Mouse (Mus musculus) midbrain, embryonic 12.5 days (tissue): ENCODE measurements at regions not wholly inside any gene's neighbourhood (a gene's known extent, or its start where the extent isn't known, plus 50 kb on each side); places are given as distances from the start of the nearest gene placed in this dataset.
A peak's percentile ranks its signal among the peaks of the same experiment; 100 is the strongest.

Source experiments
- ATAC-seq: fragments of 200-750 bp; cut with Nextera tagmentation; 2 replicates; pipeline ENCODE4 v1.8.0; 2017; ENCODE audit warnings: low read depth, moderate TSS enrichment, moderate library complexity; ENCODE audit not compliant: low FRiP score
- H3K27ac ChIP-seq: fragments of 300-500 bp; sonication (generic); replicated peaks from 2 replicates; pipeline ENCODE4 v1.5.1; 2016; ENCODE audit warnings: mild to moderate bottlenecking
- H3K27me3 ChIP-seq: fragments of 300-500 bp; sonication (generic); 2 replicates; pipeline ENCODE4 v1.6.1; 2016; ENCODE audit warnings: mild to moderate bottlenecking
- H3K36me3 ChIP-seq: fragments of 300-500 bp; sonication (generic); 2 replicates; pipeline ENCODE4 v1.6.1; 2016
- H3K4me1 ChIP-seq: fragments of 300-500 bp; sonication (generic); 2 replicates; pipeline ENCODE4 v1.6.1; 2016
- H3K4me2 ChIP-seq: fragments of 300-500 bp; sonication (generic); replicated peaks from 2 replicates; pipeline ENCODE4 v1.6.1; 2016; ENCODE audit warnings: mild to moderate bottlenecking, moderate library complexity
- H3K4me3 ChIP-seq: fragments of 300-500 bp; sonication (generic); 2 replicates; pipeline ENCODE4 v1.5.1; 2016; ENCODE audit warnings: mild to moderate bottlenecking
- H3K9ac ChIP-seq: fragments of 300-500 bp; sonication (generic); replicated peaks from 2 replicates; pipeline ENCODE4 v1.6.1; 2016; ENCODE audit warnings: mild to moderate bottlenecking, moderate library complexity
- H3K9me3 ChIP-seq: fragments of 300-500 bp; sonication (generic); 2 replicates; pipeline ENCODE4 v1.6.1; 2016; ENCODE audit warnings: mild to moderate bottlenecking
- whole genome bisulfite sequencing: fragments of 180-500 bp; shearing (Covaris S2); methylation state at CpG from one replicate; pipeline ENCODE4 v1.1.7; 2016; 5-methylcytosine and 5-hydroxymethylcytosine counted together

DNA sequence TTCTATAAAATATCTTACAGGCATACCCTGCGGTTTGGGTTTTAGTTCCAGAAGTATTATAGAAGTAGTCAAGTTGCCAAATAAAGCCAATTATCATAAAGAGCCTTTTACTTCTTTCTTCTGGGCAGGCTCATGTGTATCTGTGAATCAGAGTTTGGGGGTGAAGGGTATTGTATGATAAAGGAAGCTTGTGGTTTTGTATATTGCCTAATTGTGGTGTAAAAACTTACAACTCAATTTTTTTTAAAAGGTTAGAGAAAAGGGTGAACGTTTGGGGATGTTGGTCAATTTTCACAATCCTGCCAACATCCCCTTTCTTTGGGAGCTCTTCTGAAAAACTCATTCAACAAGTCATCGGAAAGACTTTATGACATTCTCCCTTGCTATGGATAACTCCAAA, 219.0 kb upstream of the Gpr149 start:
- no peaks in the 10 kb centered on the region for H3K36me3 ChIP-seq
- no peak overlapping the region for H3K9ac ChIP-seq
- H3K4me1 ChIP-seq, result no peaks in the 10 kb centered on the region
- no peak overlapping the region for H3K4me3 ChIP-seq
- no peak overlapping the region for H3K4me2 ChIP-seq
- no peak overlapping the region for H3K27ac ChIP-seq
- H3K27me3 ChIP-seq, result no peaks in the 10 kb centered on the region
- 87% methylated on average over 3 of the region's 3 CpGs for WGBS
- ATAC-seq, result no peak
- H3K9me3 ChIP-seq, result no peaks in the 10 kb centered on the region

DNA sequence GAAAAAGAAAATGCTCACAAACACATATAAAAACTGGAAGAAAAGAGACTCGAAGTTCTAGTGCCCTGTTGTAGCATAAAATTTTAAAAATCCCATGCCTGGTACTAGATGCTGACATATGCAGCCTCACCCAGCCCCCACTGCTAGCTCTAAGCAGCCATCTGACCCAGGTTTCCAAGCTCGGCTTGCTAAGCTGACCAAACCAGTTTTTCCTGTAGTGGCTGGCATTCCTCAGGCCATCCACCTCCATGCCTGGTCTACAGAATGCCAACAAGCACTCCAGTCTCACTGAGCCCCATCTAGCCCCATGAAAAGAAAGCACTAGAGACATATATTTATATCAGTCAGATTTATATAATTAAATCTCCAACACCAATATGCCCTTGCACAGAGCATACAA, 196.1 kb upstream of the Gpr149 start:
- 59% methylated on average over 2 of the region's 2 CpGs for whole genome bisulfite sequencing
- no peaks in the 10 kb centered on the region for H3K9me3 ChIP-seq

DNA sequence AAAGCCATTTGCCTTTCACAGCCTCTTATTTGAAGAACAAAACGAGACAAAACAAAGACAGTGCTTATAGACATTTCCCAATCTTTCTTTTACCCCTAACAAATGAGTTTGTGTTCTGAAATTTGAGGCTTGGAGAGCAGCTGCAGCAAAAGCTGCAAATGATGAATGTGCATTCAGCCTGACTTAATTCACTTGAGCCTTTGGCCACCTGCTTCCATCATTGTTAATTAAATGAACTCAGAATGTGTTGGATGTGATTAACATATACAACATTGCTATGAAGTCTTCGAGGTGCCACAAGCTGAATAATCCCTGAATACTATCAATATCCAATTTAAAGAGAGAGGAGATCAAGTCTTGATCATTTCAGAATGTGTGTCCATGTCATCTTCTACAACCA, 181.3 kb upstream of the Gpr149 start:
- ATAC-seq, result peak; percentile 79
- Histone ChIP-seq H3K36me3 (no peaks in the 10 kb centered on the region), H3K9me3 (0 out of 2 replicates have a peak, but pooled peaks cover 5% of the 10 kb centered on the region), H3K9ac (no peak overlapping the region), H3K4me3 (no peak overlapping the region), H3K27ac (no peak overlapping the region), H3K4me1 (peaks cover 5% of the 10 kb centered on the region; the same call in 1 of the 2 replicates), H3K27me3 (no peaks in the 10 kb centered on the region), H3K4me2 (no peak overlapping the region)
- WGBS, result 22% methylated on average over 2 of the region's 2 CpGs

More for the DNA sequence above, 196.1 kb upstream of the Gpr149 start:
- no peak for ATAC-seq
- Histone ChIP-seq H3K27me3 (no peaks in the 10 kb centered on the region), H3K27ac (no peak overlapping the region), H3K36me3 (no peaks in the 10 kb centered on the region), H3K4me2 (no peak overlapping the region), H3K4me3 (no peak overlapping the region), H3K9ac (no peak overlapping the region), H3K4me1 (no peaks in the 10 kb centered on the region)
